Mouse (Mus musculus) bone marrow, adult 2 months (tissue): ENCODE measurements around the gene Crocc.

ENCODE experiments used
- CTCF ChIP-seq: fragments of 200-500 bp; IDR thresholded peaks from 2 replicates; pipeline ENCODE4 v1.5.1; 2011; ENCODE audit warnings: low read length, control low read depth; ENCODE audit not compliant: control insufficient read depth, insufficient read depth
- POLR2A ChIP-seq: fragments of 200-500 bp; IDR thresholded peaks from 2 replicates; pipeline ENCODE4 v1.6.1; 2011; ENCODE audit warnings: low read depth, mild to moderate bottlenecking, control low read depth, low read length, borderline replicate concordance; ENCODE audit not compliant: control insufficient read depth

DNA sequence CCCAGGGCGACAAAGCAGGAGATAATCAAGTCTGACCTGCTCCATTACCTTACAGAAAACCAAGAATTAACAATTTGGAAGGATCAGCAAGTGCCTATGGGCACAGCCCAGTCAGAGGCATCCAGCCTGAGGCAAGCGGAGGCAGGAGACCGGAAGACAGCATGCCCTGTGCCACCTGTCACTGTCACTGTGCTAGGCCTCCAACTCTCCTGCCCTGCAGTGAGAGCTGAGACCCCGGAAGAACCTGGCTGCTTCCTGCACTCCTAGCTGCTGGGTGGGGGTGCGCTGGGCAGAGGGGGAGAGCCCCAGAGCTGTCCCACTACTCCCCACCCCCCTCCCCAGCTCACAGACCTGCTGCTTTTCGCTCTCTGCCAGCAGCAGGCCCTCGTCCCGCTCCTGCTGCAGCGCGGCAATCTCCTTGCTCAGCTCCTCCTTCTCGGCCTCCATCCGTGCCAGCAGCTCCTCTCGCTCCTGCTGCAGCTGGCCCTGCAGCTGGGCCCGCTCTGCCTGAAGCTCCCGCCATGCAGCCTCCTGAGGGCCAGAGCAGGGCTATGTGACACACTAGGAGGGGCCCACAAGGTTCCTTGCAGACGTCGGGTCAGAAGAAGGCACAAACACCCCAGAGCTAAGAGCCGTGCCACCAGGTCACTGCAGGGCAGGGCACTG lies 29.7 kb downstream of the Crocc start:
- TF ChIP-seq CTCF (no peak), POLR2A (no peak)
